Mouse (Mus musculus) thymus, adult 2 months (tissue): ENCODE measurements at regions not wholly inside any gene's neighbourhood (a gene's known extent, or its start where the extent isn't known, plus 50 kb on each side); places are given as distances from the start of the nearest gene placed in this dataset.

Experiments
- CTCF ChIP-seq: fragments of 200-500 bp; IDR thresholded peaks from 2 replicates; pipeline ENCODE4 v1.5.1; 2012; ENCODE audit warnings: mild to moderate bottlenecking, control low read depth, low read length, moderate library complexity, borderline replicate concordance; ENCODE audit not compliant: control insufficient read depth, poor library complexity, insufficient read depth; ENCODE audit errors: extremely low read depth
- POLR2A ChIP-seq: fragments of 200-500 bp; IDR thresholded peaks from 2 replicates; pipeline ENCODE4 v1.6.1; 2012; ENCODE audit warnings: mild to moderate bottlenecking, low read length, control low read depth, moderate library complexity; ENCODE audit not compliant: control insufficient read depth, poor library complexity, insufficient read depth; ENCODE audit errors: extremely low read depth

DNA sequence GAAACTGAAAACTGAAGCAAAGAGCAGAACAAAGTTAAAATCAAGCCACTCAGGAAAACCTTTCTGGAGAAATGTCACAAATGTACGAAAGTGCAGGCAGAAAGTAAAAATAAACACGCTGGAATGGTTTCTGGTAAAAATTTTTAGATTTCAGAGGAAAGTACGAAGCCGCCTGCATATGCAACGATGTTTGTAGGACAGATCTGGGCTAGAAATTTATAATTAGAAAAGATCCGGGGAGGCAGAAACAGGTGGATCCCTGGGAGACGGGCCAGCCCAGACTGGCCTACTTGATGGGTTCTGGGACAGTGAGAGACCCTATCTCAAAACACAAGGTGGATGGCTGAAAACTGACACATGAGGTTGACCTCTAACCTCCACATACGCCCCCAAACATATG, 73.5 kb downstream of the Tomm20 start:
- TF ChIP-seq POLR2A (no peak), CTCF (no peak)
